Mouse (Mus musculus) hindbrain, embryonic 16.5 days (tissue): ENCODE results near the gene Il11. TPM values are rescaled to one million over a fixed set of nuclear protein-coding genes. Genes with fewer than 3 reads are reported as not detected.
"Not testable (repeated sequence)": the region's sequence is repeated elsewhere in the genome, so short reads cannot be mapped to it uniquely, and the experiment has no call there.

ENCODE experiments used
- ATAC-seq: fragments of 200-750 bp; cut with Nextera tagmentation; 2 replicates; pipeline ENCODE4 v1.8.0; 2017; ENCODE audit warnings: moderate TSS enrichment, moderate library complexity
- H3K27ac ChIP-seq: fragments of 300-500 bp; sonication (generic); 2 replicates; pipeline ENCODE4 v1.5.1; 2014; ENCODE audit warnings: low read depth, mild to moderate bottlenecking, control low read depth, low read length, moderate library complexity
- H3K27me3 ChIP-seq: fragments of 300-500 bp; sonication (generic); replicated peaks from 2 replicates; pipeline ENCODE4 v1.6.1; 2014; ENCODE audit warnings: low read length; ENCODE audit not compliant: control insufficient read depth, insufficient read depth
- H3K36me3 ChIP-seq: fragments of 300-500 bp; sonication (generic); 2 replicates; pipeline ENCODE4 v1.6.1; 2014; ENCODE audit warnings: mild to moderate bottlenecking, low read length, moderate library complexity, mixed read lengths; ENCODE audit not compliant: control insufficient read depth, insufficient read depth
- H3K4me1 ChIP-seq: fragments of 300-500 bp; sonication (generic); 2 replicates; pipeline ENCODE4 v1.6.1; 2014; ENCODE audit warnings: low read depth, low read length; ENCODE audit not compliant: control insufficient read depth, insufficient read depth
- H3K4me2 ChIP-seq: fragments of 300-500 bp; sonication (generic); 2 replicates; pipeline ENCODE4 v1.6.1; 2014; ENCODE audit warnings: mild to moderate bottlenecking, low read length, control low read depth, moderate library complexity
- H3K4me3 ChIP-seq: fragments of 300-500 bp; sonication (generic); 2 replicates; pipeline ENCODE4 v1.5.1; 2014; ENCODE audit warnings: mild to moderate bottlenecking, low read length, control low read depth, moderate library complexity
- H3K9ac ChIP-seq: fragments of 300-500 bp; sonication (generic); 2 replicates; pipeline ENCODE4 v1.6.1; 2014; ENCODE audit warnings: low read depth, mild to moderate bottlenecking, control low read depth, low read length, moderate library complexity
- H3K9me3 ChIP-seq: fragments of 300-500 bp; sonication (generic); 2 replicates; pipeline ENCODE4 v1.6.1; 2014; ENCODE audit warnings: mild to moderate bottlenecking, low read length, moderate library complexity; ENCODE audit not compliant: control insufficient read depth
- WGBS: fragments of 180-500 bp; shearing (Covaris S2); extraction: QIAGEN DNeasy Blood & Tissue Kit; methylation state at CpG from one replicate; pipeline ENCODE4 v1.1.7; 2014; 5-methylcytosine and 5-hydroxymethylcytosine counted together
- polyA plus RNA-seq: library from polyadenylated mRNA; unstranded; fragments of >200 nt; fragmentation: Nextera tagmentation; extraction: Ambion mirVana; gene quantifications from 2 replicates; pipeline ENCODE4 v1.2.1, GENCODE M21; 2015

The Il11 gene
- polyA plus RNA-seq, 1 experiment from 2014 or later, result 1.3 TPM

GRCm38 (mm10) chr7:4811842-4812302 is 29.2 kb upstream of the Il11 start:
- Histone ChIP-seq H3K4me2 (peak overlapping the region; percentile 85), H3K9ac (peak overlapping the region; percentile 91), H3K27me3 (no peaks in the 10 kb centered on the region), H3K9me3 (no peaks in the 10 kb centered on the region), H3K4me3 (peak overlapping the region; percentile 95), H3K36me3 (peaks cover 21% of the 10 kb centered on the region), H3K4me1 (peaks cover 22% of the 10 kb centered on the region), H3K27ac (peak overlapping the region; percentile 98)
- ATAC-seq, result no peak; the same call in 1 of the 2 replicates
- WGBS, result under 1% methylated on average over 25 of the region's 36 CpGs

GRCm38 (mm10) chr7:4811131-4811530 is 28.5 kb upstream of the Il11 start:
- H3K27me3 ChIP-seq, ATAC-seq, H3K27ac ChIP-seq, H3K9me3 ChIP-seq: not testable (repeated sequence)
- Histone ChIP-seq H3K4me3 (peak overlapping the region; percentile 95), H3K9ac (peak overlapping the region; percentile 91), H3K4me2 (peak overlapping the region; percentile 85), H3K4me1 (peaks cover 22% of the 10 kb centered on the region), H3K36me3 (peaks cover 27% of the 10 kb centered on the region)
- 45% methylated on average over 10 of the region's 10 CpGs for WGBS

- H3K4me2 ChIP-seq, result no peak overlapping the region
- ATAC-seq, result no peak
- H3K9me3 ChIP-seq, result no peaks in the 10 kb centered on the region
- WGBS, result 91% methylated on average over 7 of the region's 7 CpGs
- H3K9ac ChIP-seq, result no peak overlapping the region
- H3K4me3 ChIP-seq, result no peak overlapping the region
- H3K27ac ChIP-seq, result no peak overlapping the region
- peaks cover 17% of the 10 kb centered on the region for H3K4me1 ChIP-seq
- H3K27me3 ChIP-seq, result no peaks in the 10 kb centered on the region
- peaks cover 29% of the 10 kb centered on the region for H3K36me3 ChIP-seq
Measured at GRCm38 (mm10) chr7:4806716-4807115, 24.1 kb upstream of the Il11 start.

GRCm38 (mm10) chr7:4802247-4802646 is 19.6 kb upstream of the Il11 start:
- Histone ChIP-seq H3K36me3 (peaks cover 17% of the 10 kb centered on the region), H3K4me3 (no peak overlapping the region), H3K9ac (no peak overlapping the region), H3K4me1 (no peaks in the 10 kb centered on the region), H3K27ac (no peak overlapping the region), H3K4me2 (no peak overlapping the region), H3K27me3 (no peaks in the 10 kb centered on the region), H3K9me3 (no peaks in the 10 kb centered on the region)
- ATAC-seq, result no peak

GRCm38 (mm10) chr7:4795767-4796433 is 13.2 kb upstream of the Il11 start:
- ATAC-seq, result 0 out of 2 replicates have a peak, but pooled peaks have one; percentile 10
- WGBS, result 68% methylated on average over 7 of the region's 7 CpGs
- peaks cover 22% of the 10 kb centered on the region for H3K36me3 ChIP-seq
- no peak overlapping the region for H3K4me3 ChIP-seq
- no peaks in the 10 kb centered on the region for H3K27me3 ChIP-seq
- H3K27ac ChIP-seq, result no peak overlapping the region
- no peaks in the 10 kb centered on the region for H3K9me3 ChIP-seq
- peaks cover 7% of the 10 kb centered on the region for H3K4me1 ChIP-seq
- H3K9ac ChIP-seq, result no peak overlapping the region
- no peak overlapping the region for H3K4me2 ChIP-seq

GRCm38 (mm10) chr7:4794631-4795168 is 12.0 kb upstream of the Il11 start:
- H3K9ac ChIP-seq, result no peak overlapping the region
- no peak overlapping the region for H3K27ac ChIP-seq
- no peak overlapping the region for H3K4me2 ChIP-seq
- no peak overlapping the region for H3K4me3 ChIP-seq
- peaks cover 7% of the 10 kb centered on the region for H3K4me1 ChIP-seq
- peaks cover 2% of the 10 kb centered on the region; the same call in 1 of the 2 replicates for H3K27me3 ChIP-seq
- ATAC-seq, result no peak
- whole genome bisulfite sequencing, result 84% methylated on average over 3 of the region's 3 CpGs
- peaks cover 22% of the 10 kb centered on the region for H3K36me3 ChIP-seq
- H3K9me3 ChIP-seq, result no peaks in the 10 kb centered on the region

GRCm38 (mm10) chr7:4793674-4794073 is 11.0 kb upstream of the Il11 start:
- no peaks in the 10 kb centered on the region for H3K9me3 ChIP-seq
- peaks cover 22% of the 10 kb centered on the region for H3K36me3 ChIP-seq
- H3K4me3 ChIP-seq, result peak overlapping the region; percentile 75
- no peak for ATAC-seq
- peak overlapping the region; percentile 92 for H3K9ac ChIP-seq
- peak overlapping the region; percentile 91 for H3K4me2 ChIP-seq
- peaks cover 2% of the 10 kb centered on the region; the same call in 1 of the 2 replicates for H3K27me3 ChIP-seq
- H3K4me1 ChIP-seq, result peaks cover 11% of the 10 kb centered on the region
- 42% methylated on average over 4 of the region's 4 CpGs for WGBS
- no peak overlapping the region; the same call in 1 of the 2 replicates for H3K27ac ChIP-seq

GRCm38 (mm10) chr7:4793248-4793647 is 10.6 kb upstream of the Il11 start:
- ATAC-seq, result not testable (repeated sequence)
- under 1% methylated on average over 31 of the region's 31 CpGs for WGBS

More at GRCm38 (mm10) chr7:4793248-4793647, 10.6 kb upstream of the Il11 start:
- peak overlapping the region; percentile 75 for H3K4me3 ChIP-seq
- H3K36me3 ChIP-seq, result peaks cover 22% of the 10 kb centered on the region
- H3K9ac ChIP-seq, result peak overlapping the region; percentile 92
- peak overlapping the region; percentile 89 for H3K27ac ChIP-seq
- H3K9me3 ChIP-seq, H3K27me3 ChIP-seq: not testable (repeated sequence)
- peak overlapping the region; percentile 91 for H3K4me2 ChIP-seq
- peaks cover 15% of the 10 kb centered on the region for H3K4me1 ChIP-seq
